Mouse (Mus musculus) kidney, embryonic 14.5 days (tissue): ENCODE measurements around the gene Traf3ip3. TPM values are rescaled to one million over a fixed set of nuclear protein-coding genes. Genes with fewer than 3 reads are reported as not detected.

Experiments used
- ATAC-seq: fragments of 200-750 bp; cut with Nextera tagmentation; 2 replicates; pipeline ENCODE4 v1.8.0; 2017; ENCODE audit warnings: moderate number of reproducible peaks, mild to moderate bottlenecking, moderate TSS enrichment, moderate library complexity; ENCODE audit not compliant: low FRiP score, low TSS enrichment
- H3K27ac ChIP-seq: fragments of 300-500 bp; sonication (generic); 2 replicates; pipeline ENCODE4 v1.5.1; 2014; ENCODE audit warnings: low read depth, mild to moderate bottlenecking, low read length, moderate library complexity, mixed read lengths
- H3K27me3 ChIP-seq: fragments of 300-500 bp; sonication (generic); 2 replicates; pipeline ENCODE4 v1.6.1; 2014; ENCODE audit warnings: mild to moderate bottlenecking, low read length; ENCODE audit not compliant: control insufficient read depth, insufficient read depth
- H3K36me3 ChIP-seq: fragments of 300-500 bp; sonication (generic); 2 replicates; pipeline ENCODE4 v1.6.1; 2014; ENCODE audit warnings: low read length, mixed read lengths; ENCODE audit not compliant: control insufficient read depth, insufficient read depth
- H3K4me1 ChIP-seq: fragments of 300-500 bp; sonication (generic); 2 replicates; pipeline ENCODE4 v1.6.1; 2014; ENCODE audit warnings: low read length, mixed read lengths; ENCODE audit not compliant: control insufficient read depth, insufficient read depth
- H3K4me2 ChIP-seq: fragments of 300-500 bp; sonication (generic); replicated peaks from 2 replicates; pipeline ENCODE4 v1.6.1; 2014; ENCODE audit warnings: low read depth, mild to moderate bottlenecking, low read length
- H3K4me3 ChIP-seq: fragments of 300-500 bp; sonication (generic); 2 replicates; pipeline ENCODE4 v1.5.1; 2014; ENCODE audit warnings: mild to moderate bottlenecking, low read length
- H3K9ac ChIP-seq: fragments of 300-500 bp; sonication (generic); 2 replicates; pipeline ENCODE4 v1.6.1; 2014; ENCODE audit warnings: low read depth, mild to moderate bottlenecking, low read length, moderate library complexity
- H3K9me3 ChIP-seq: fragments of 300-500 bp; sonication (generic); 2 replicates; pipeline ENCODE4 v1.6.1; 2016; ENCODE audit warnings: low read length; ENCODE audit not compliant: control insufficient read depth
- WGBS: fragments of 180-500 bp; shearing (Covaris S2); extraction: QIAGEN DNeasy Blood & Tissue Kit; methylation state at CpG from one replicate; pipeline ENCODE4 v1.1.7; 2014; 5-methylcytosine and 5-hydroxymethylcytosine counted together
- polyA plus RNA-seq: library from polyadenylated mRNA; unstranded; fragments of >200 nt; fragmentation: Nextera tagmentation; extraction: Ambion mirVana; gene quantifications from 2 replicates; pipeline ENCODE4 v1.2.1, GENCODE M21; 2014

Traf3ip3 gene
- polyA plus RNA-seq, 1 experiment from 2014 or later, result 1.6 TPM

- 71% methylated on average over 1 of the region's 1 CpGs for WGBS
- no peak overlapping the region for H3K4me3 ChIP-seq
- H3K27me3 ChIP-seq, result peaks cover 3% of the 10 kb centered on the region; the same call in 1 of the 2 replicates
- no peak overlapping the region for H3K4me2 ChIP-seq
- ATAC-seq, result no peak
- no peak overlapping the region for H3K9ac ChIP-seq
- no peaks in the 10 kb centered on the region for H3K9me3 ChIP-seq
- H3K36me3 ChIP-seq, result no peaks in the 10 kb centered on the region
- H3K4me1 ChIP-seq, result peaks cover 6% of the 10 kb centered on the region; the same call in 1 of the 2 replicates
- H3K27ac ChIP-seq, result no peak overlapping the region
Measured at GRCm38 (mm10) chr1:193159613-193160012, 41.9 kb downstream of the Traf3ip3 start.

- Histone ChIP-seq H3K9me3 (no peaks in the 10 kb centered on the region), H3K27me3 (peaks cover 8% of the 10 kb centered on the region), H3K4me2 (no peak overlapping the region), H3K4me1 (peaks cover 6% of the 10 kb centered on the region; the same call in 1 of the 2 replicates), H3K9ac (no peak overlapping the region), H3K36me3 (no peaks in the 10 kb centered on the region), H3K4me3 (no peak overlapping the region), H3K27ac (no peak overlapping the region)
- 51% methylated on average over 3 of the region's 3 CpGs for WGBS
- ATAC-seq, result no peak
Measured at GRCm38 (mm10) chr1:193159163-193159562, 42.3 kb downstream of the Traf3ip3 start.

- Histone ChIP-seq H3K27me3 (peaks cover 23% of the 10 kb centered on the region), H3K4me1 (peaks cover 14% of the 10 kb centered on the region), H3K9ac (no peak overlapping the region), H3K9me3 (no peaks in the 10 kb centered on the region), H3K36me3 (no peaks in the 10 kb centered on the region), H3K4me3 (no peak overlapping the region), H3K27ac (no peak overlapping the region), H3K4me2 (no peak overlapping the region)
- 72% methylated on average over 8 of the region's 8 CpGs for WGBS
- no peak for ATAC-seq
Measured at GRCm38 (mm10) chr1:193157111-193157492, 44.4 kb downstream of the Traf3ip3 start.

GRCm38 (mm10) chr1:193156316-193157110 lies 45.0 kb downstream of the Traf3ip3 start:
- no peaks in the 10 kb centered on the region for H3K9me3 ChIP-seq
- WGBS, result 77% methylated on average over 15 of the region's 15 CpGs
- H3K4me2 ChIP-seq, result no peak overlapping the region
- peaks cover 28% of the 10 kb centered on the region for H3K27me3 ChIP-seq
- peaks cover 14% of the 10 kb centered on the region for H3K4me1 ChIP-seq
- H3K9ac ChIP-seq, result no peak overlapping the region
- no peak overlapping the region for H3K27ac ChIP-seq
- H3K36me3 ChIP-seq, result no peaks in the 10 kb centered on the region
- H3K4me3 ChIP-seq, result no peak overlapping the region
- no peak for ATAC-seq

- Histone ChIP-seq H3K9ac (peak overlapping the region; percentile 52), H3K4me1 (peaks cover 11% of the 10 kb centered on the region), H3K9me3 (no peaks in the 10 kb centered on the region), H3K4me2 (peak overlapping the region; percentile 60), H3K36me3 (no peaks in the 10 kb centered on the region), H3K4me3 (peak overlapping the region; percentile 46), H3K27me3 (peaks cover 28% of the 10 kb centered on the region), H3K27ac (peak overlapping the region; percentile 30; the same call in 1 of the 2 replicates)
- WGBS, result 15% methylated on average over 16 of the region's 16 CpGs
- peak; percentile 30; the same call in 1 of the 2 replicates for ATAC-seq
Measured at GRCm38 (mm10) chr1:193153561-193153960, 47.9 kb downstream of the Traf3ip3 start.

GRCm38 (mm10) chr1:193152872-193153271 lies 48.6 kb downstream of the Traf3ip3 start, which contains the start of gene Irf6:
Gene Irf6, plus strand, starts transcription at chr1:193153111.
- no peaks in the 10 kb centered on the region for H3K9me3 ChIP-seq
- ATAC-seq, result peak; percentile 97
- peak within 1 kb of the TSS; percentile 52 for H3K9ac ChIP-seq
- peak within 1 kb of the TSS; percentile 46 for H3K4me3 ChIP-seq
- no peaks in the 10 kb centered on the region for H3K36me3 ChIP-seq
- H3K4me2 ChIP-seq, result peak within 1 kb of the TSS; percentile 60
- peaks cover 11% of the 10 kb centered on the region for H3K4me1 ChIP-seq
- WGBS, result under 1% methylated on average over 30 of the region's 30 CpGs
- H3K27me3 ChIP-seq, result peaks cover 28% of the 10 kb centered on the region
- peak within 1 kb of the TSS; percentile 30; the same call in 1 of the 2 replicates for H3K27ac ChIP-seq

- 45% methylated on average over 7 of the region's 7 CpGs for WGBS
- H3K4me2 ChIP-seq, result no peak overlapping the region
- H3K9me3 ChIP-seq, result no peaks in the 10 kb centered on the region
- H3K27me3 ChIP-seq, result peaks cover 28% of the 10 kb centered on the region
- no peaks in the 10 kb centered on the region for H3K36me3 ChIP-seq
- peaks cover 8% of the 10 kb centered on the region; the same call in 1 of the 2 replicates for H3K4me1 ChIP-seq
- H3K9ac ChIP-seq, result no peak overlapping the region
- no peak overlapping the region for H3K4me3 ChIP-seq
- H3K27ac ChIP-seq, result no peak overlapping the region
- ATAC-seq, result no peak
Measured at GRCm38 (mm10) chr1:193151134-193151533, 50.4 kb downstream of the Traf3ip3 start.

- 71% methylated on average over 3 of the region's 3 CpGs for WGBS
- Histone ChIP-seq H3K9ac (no peak overlapping the region), H3K4me3 (no peak overlapping the region), H3K27ac (no peak overlapping the region), H3K4me1 (peaks cover 8% of the 10 kb centered on the region; the same call in 1 of the 2 replicates), H3K4me2 (no peak overlapping the region), H3K27me3 (peaks cover 21% of the 10 kb centered on the region), H3K9me3 (no peaks in the 10 kb centered on the region), H3K36me3 (no peaks in the 10 kb centered on the region)
- no peak for ATAC-seq
Measured at GRCm38 (mm10) chr1:193149231-193149630, 52.3 kb downstream of the Traf3ip3 start.

GRCm38 (mm10) chr1:193146416-193146815 lies 55.1 kb downstream of the Traf3ip3 start:
- Histone ChIP-seq H3K36me3 (no peaks in the 10 kb centered on the region), H3K9me3 (no peaks in the 10 kb centered on the region), H3K9ac (no peak overlapping the region), H3K4me1 (no peaks in the 10 kb centered on the region), H3K27me3 (no peaks in the 10 kb centered on the region), H3K4me2 (no peak overlapping the region), H3K4me3 (no peak overlapping the region), H3K27ac (no peak overlapping the region)
- WGBS, result 94% methylated on average over 1 of the region's 1 CpGs
- ATAC-seq, result no peak
